Mouse (Mus musculus): Measurements from ENCODE around the gene Moxd1. TPM values are rescaled to one million over a fixed set of nuclear protein-coding genes. Genes with fewer than 3 reads are reported as not detected.

The Moxd1 gene
- polyA plus RNA-seq, 1 experiment from 2014 or later, result 11.1 TPM

DNA sequence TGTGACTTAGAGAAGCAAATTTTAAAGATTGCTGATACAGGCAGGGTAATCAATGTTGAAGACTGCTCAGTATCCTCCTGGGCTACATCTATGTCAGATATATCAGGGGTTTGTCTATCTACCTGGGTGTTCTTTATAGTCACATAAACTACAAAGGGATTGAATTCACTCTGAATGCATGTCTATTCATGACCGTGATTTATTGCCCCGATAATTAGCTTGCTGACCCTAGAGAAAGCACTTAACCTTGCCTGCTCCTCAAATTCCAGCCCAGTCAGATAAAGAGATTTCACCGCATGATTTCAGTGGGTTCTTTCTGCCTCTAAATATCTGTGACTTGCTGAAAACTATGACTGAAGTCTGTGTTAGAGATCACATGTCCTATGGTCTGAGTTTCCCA lies 35.6 kb downstream of the Moxd1 start:
- H3K4me1 ChIP-seq (replicated peaks; ENCODE audit: control insufficient read depth, insufficient read depth, low read length), result no peaks in the 10 kb centered on the region
- H3K9ac ChIP-seq, result no peak overlapping the region
- no peak for DNase-seq (ENCODE audit: low spot score)
- no peak overlapping the region for H3K27ac ChIP-seq
- no peak for ATAC-seq (ENCODE audit: low FRiP score)
- 43% methylated on average over 3 of the region's 3 CpGs for WGBS
- H3K4me3 ChIP-seq (replicated peaks; ENCODE audit: low read length), result no peak overlapping the region
- no peaks in the 10 kb centered on the region for H3K27me3 ChIP-seq (ENCODE audit: control insufficient read depth, insufficient read depth, low read length)
- no peak overlapping the region for H3K4me2 ChIP-seq (replicated peaks)
- H3K9me3 ChIP-seq (ENCODE audit: control insufficient read depth, low read length), result no peaks in the 10 kb centered on the region
- H3K36me3 ChIP-seq (replicated peaks; ENCODE audit: control insufficient read depth, insufficient read depth), result no peaks in the 10 kb centered on the region

DNA sequence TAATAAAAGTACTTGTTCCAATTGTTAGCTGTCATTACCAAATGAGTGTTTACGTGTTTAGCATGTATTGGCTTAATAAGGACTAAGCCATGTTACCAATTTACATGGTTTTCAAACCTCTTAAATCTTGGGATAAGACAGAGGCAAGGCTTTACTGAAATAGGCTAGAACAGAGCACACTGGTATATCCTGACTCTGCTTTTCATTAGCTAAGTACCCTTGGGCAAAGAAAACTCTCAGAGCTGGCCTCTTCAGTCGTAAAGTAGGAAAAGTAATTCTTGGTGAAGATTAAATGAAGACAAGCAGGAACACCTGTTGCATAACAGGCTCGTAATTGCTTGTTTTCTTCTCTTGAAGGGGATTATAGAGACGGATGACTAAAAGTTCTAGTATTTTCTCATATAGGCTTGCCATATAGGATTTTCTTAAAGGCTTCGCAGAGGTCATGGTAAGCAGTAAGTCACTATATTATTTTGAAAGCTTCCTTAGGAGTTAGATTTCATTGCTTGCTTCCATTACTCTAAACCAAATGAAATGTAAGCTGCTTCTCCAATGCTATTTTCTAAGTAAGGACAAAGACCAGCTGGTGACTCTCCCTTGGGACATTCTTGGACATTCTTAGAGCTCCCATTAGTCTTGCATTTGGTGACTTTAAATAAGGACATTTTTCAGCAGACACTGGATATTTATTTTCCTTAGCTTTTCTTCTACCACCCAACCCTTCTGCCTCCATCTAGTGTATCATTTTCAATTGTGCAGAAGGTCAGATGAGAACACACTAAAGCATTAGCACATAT lies 36.7 kb downstream of the Moxd1 start:
- Histone ChIP-seq H3K4me3 (replicated peaks; ENCODE audit: low read length) (no peak overlapping the region), H3K27ac (no peak overlapping the region), H3K27me3 (ENCODE audit: control insufficient read depth, insufficient read depth, low read length) (no peaks in the 10 kb centered on the region), H3K4me2 (replicated peaks) (no peak overlapping the region), H3K4me1 (replicated peaks; ENCODE audit: control insufficient read depth, insufficient read depth, low read length) (no peaks in the 10 kb centered on the region), H3K9ac (no peak overlapping the region), H3K36me3 (replicated peaks; ENCODE audit: control insufficient read depth, insufficient read depth) (no peaks in the 10 kb centered on the region), H3K9me3 (ENCODE audit: control insufficient read depth, low read length) (no peaks in the 10 kb centered on the region)
- 84% methylated on average over 5 of the region's 5 CpGs for WGBS
- DNase-seq (ENCODE audit: low spot score), result no peak
- no peak for ATAC-seq (ENCODE audit: low FRiP score)

DNA sequence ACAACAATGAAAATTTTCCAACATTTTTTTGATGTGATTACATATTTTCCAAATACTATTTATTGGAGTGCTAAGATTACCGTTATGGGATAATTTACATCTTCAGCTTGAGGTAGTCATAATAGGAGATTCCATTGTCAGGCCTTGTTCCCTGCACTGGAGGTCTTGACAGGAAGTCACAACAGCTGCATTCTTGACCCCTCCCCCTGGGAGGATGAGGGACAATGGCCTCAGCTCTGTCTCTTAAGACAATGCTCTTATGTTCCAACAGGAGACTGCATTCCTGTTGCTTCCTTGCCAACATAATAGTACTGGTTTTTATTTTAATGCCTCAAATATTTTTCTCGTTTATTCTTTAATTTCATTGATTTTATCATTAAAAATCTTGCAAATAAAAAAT lies 44.2 kb downstream of the Moxd1 start:
- ATAC-seq (ENCODE audit: low FRiP score) (no peak), DNase-seq (ENCODE audit: low spot score) (no peak)
- no peak overlapping the region for H3K4me2 ChIP-seq (replicated peaks)
- no peak overlapping the region for H3K4me3 ChIP-seq (replicated peaks; ENCODE audit: low read length)
- no peak overlapping the region for H3K27ac ChIP-seq
- no peak overlapping the region for H3K9ac ChIP-seq
- no peaks in the 10 kb centered on the region for H3K36me3 ChIP-seq (replicated peaks; ENCODE audit: control insufficient read depth, insufficient read depth)
- H3K27me3 ChIP-seq (ENCODE audit: control insufficient read depth, insufficient read depth, low read length), result no peaks in the 10 kb centered on the region
- no peaks in the 10 kb centered on the region for H3K9me3 ChIP-seq (ENCODE audit: control insufficient read depth, low read length)
- no peaks in the 10 kb centered on the region for H3K4me1 ChIP-seq (replicated peaks; ENCODE audit: control insufficient read depth, insufficient read depth, low read length)
- WGBS, result 54% methylated on average over 2 of the region's 2 CpGs

DNA sequence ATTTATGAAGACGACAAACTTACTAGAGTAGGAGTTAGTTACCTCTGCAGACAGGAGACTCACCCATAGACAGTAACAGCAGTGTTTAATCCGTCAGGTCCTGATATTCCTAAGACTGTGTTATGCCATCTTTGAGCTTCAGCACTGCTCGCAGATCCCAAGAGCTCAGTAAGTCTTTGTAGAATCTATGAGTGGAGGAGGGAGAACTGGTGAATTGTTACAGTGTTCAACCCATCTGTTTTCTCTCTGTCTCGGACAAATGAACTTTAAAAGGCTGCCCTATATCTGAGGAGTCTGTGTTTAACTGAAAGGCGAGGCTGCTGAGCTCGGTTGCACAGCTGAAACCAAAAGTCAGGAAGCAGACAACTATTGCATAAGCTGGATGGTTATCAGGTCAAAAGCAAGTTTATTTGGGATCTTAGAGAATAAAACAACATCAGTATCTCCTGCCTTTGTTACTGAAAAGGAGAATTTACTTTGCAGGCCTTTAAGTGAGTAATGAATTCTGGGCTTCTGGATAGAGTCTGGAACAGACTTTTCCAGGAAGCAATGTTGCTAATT lies 47.8 kb downstream of the Moxd1 start:
- ATAC-seq (ENCODE audit: low FRiP score), result no peak
- Histone ChIP-seq H3K9ac (no peak overlapping the region), H3K4me3 (replicated peaks; ENCODE audit: low read length) (no peak overlapping the region), H3K4me2 (replicated peaks) (no peak overlapping the region), H3K27me3 (ENCODE audit: control insufficient read depth, insufficient read depth, low read length) (no peaks in the 10 kb centered on the region), H3K9me3 (ENCODE audit: control insufficient read depth, low read length) (no peaks in the 10 kb centered on the region), H3K36me3 (replicated peaks; ENCODE audit: control insufficient read depth, insufficient read depth) (no peaks in the 10 kb centered on the region), H3K27ac (no peak overlapping the region), H3K4me1 (replicated peaks; ENCODE audit: control insufficient read depth, insufficient read depth, low read length) (no peaks in the 10 kb centered on the region)
- 79% methylated on average over 6 of the region's 6 CpGs for WGBS
- no peak for DNase-seq (ENCODE audit: low spot score)

DNA sequence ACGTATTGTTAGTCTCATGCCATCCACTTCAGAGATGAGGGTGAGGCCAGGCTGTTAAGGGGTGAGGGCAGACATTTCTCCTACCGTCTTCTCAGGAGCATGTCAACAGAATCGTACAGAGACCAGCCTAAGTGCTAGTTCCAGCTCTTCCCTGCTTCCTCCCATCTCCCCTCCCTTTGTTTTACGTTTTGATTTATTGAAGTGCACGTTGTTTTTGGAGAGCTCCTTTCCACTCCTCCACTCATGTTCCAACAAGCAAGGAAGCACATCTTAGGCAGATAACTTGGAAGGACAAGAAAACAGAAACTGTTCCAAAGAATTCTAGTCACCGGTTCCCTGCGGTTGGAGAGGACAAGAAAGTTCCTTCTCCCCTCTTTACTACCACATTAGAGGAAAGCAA lies 52.9 kb downstream of the Moxd1 start:
- WGBS, result 83% methylated on average over 7 of the region's 7 CpGs
- H3K27ac ChIP-seq, result no peak overlapping the region
- H3K4me1 ChIP-seq (replicated peaks; ENCODE audit: control insufficient read depth, insufficient read depth, low read length), result no peaks in the 10 kb centered on the region
- no peaks in the 10 kb centered on the region for H3K36me3 ChIP-seq (replicated peaks; ENCODE audit: control insufficient read depth, insufficient read depth)
- DNase-seq (ENCODE audit: low spot score), result no peak
- no peaks in the 10 kb centered on the region for H3K9me3 ChIP-seq (ENCODE audit: control insufficient read depth, low read length)
- H3K4me2 ChIP-seq (replicated peaks), result no peak overlapping the region
- no peaks in the 10 kb centered on the region for H3K27me3 ChIP-seq (ENCODE audit: control insufficient read depth, insufficient read depth, low read length)
- no peak overlapping the region for H3K4me3 ChIP-seq (replicated peaks; ENCODE audit: low read length)
- no peak overlapping the region for H3K9ac ChIP-seq
- no peak for ATAC-seq (ENCODE audit: low FRiP score)

DNA sequence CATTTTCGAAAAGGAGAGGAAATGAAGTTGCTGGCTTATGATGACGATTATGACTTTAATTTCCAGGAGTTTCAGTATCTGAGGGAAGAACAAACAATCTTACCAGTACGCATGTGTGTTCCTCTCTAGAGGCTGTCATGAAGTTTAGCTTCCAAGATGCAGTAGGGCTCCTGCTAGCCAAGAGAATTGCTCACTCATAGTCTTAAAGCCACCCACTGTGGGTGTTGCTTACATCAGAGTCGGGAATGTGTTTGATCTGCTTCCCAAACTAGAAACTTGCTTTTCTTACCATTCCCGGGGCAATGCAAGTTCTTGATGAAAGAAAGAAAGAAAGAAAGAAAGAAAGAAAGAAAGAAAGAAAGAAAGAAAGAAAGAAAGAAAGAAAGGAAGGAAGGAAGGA lies 59.3 kb downstream of the Moxd1 start:
- no peak overlapping the region for H3K4me2 ChIP-seq (replicated peaks)
- H3K4me1 ChIP-seq (replicated peaks; ENCODE audit: control insufficient read depth, insufficient read depth, low read length), result no peaks in the 10 kb centered on the region
- 65% methylated on average over 5 of the region's 5 CpGs for WGBS
- no peak overlapping the region for H3K27ac ChIP-seq
- no peak overlapping the region for H3K4me3 ChIP-seq (replicated peaks; ENCODE audit: low read length)
- no peak for DNase-seq (ENCODE audit: low spot score)
- H3K27me3 ChIP-seq (ENCODE audit: control insufficient read depth, insufficient read depth, low read length), result no peaks in the 10 kb centered on the region
- H3K36me3 ChIP-seq (replicated peaks; ENCODE audit: control insufficient read depth, insufficient read depth), result no peaks in the 10 kb centered on the region
- no peaks in the 10 kb centered on the region for H3K9me3 ChIP-seq (ENCODE audit: control insufficient read depth, low read length)
- no peak overlapping the region for H3K9ac ChIP-seq
- ATAC-seq (ENCODE audit: low FRiP score), result no peak

DNA sequence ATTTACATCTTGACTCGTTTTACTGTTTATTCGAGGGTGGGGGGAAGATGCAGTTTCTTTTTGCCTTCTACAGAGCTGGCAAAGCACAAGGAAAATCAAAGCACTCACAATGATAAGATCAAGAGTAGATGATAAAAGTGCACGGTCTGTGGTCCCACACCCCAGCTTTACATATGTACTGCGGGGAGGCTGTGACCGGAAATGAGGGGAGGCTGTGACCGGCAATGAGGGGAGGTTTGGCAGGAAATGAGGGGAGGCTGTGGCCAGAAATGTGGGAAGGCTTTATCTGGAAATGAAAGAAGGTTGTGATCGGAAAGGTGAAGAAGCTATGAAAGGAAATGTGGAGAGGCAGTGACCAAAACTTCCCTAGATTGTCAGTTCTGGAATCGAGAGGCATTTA lies 68.3 kb downstream of the Moxd1 start:
- DNase-seq (ENCODE audit: low spot score) (no peak), ATAC-seq (ENCODE audit: low FRiP score) (no peak)
- no peak overlapping the region for H3K4me3 ChIP-seq (replicated peaks; ENCODE audit: low read length)
- H3K4me2 ChIP-seq (replicated peaks), result no peak overlapping the region
- H3K9me3 ChIP-seq (ENCODE audit: control insufficient read depth, low read length), result no peaks in the 10 kb centered on the region
- no peaks in the 10 kb centered on the region for H3K27me3 ChIP-seq (ENCODE audit: control insufficient read depth, insufficient read depth, low read length)
- WGBS, result 88% methylated on average over 8 of the region's 8 CpGs
- no peaks in the 10 kb centered on the region for H3K36me3 ChIP-seq (replicated peaks; ENCODE audit: control insufficient read depth, insufficient read depth)
- H3K27ac ChIP-seq, result no peak overlapping the region
- no peak overlapping the region for H3K9ac ChIP-seq
- no peaks in the 10 kb centered on the region for H3K4me1 ChIP-seq (replicated peaks; ENCODE audit: control insufficient read depth, insufficient read depth, low read length)

DNA sequence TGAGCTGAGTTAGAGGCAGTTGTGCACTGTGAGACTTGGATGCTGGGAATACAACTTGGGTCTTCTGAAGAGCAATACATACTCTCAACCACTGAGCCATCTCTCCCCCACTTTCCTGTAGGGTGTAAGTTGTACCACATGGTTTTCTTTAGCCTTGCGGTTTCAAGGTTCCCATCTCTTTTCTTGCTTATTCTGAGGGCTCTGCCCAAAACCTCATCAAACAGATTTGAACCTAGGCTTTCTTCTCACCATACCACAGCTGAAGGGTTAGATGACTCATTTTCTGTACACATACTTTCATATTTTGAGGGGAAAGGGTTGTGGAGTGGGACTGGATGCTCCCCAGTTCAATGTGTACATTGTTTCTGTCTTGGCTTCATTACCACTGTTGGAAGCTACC lies 69.4 kb downstream of the Moxd1 start:
- WGBS, result 88% methylated on average over 1 of the region's 1 CpGs
- H3K9me3 ChIP-seq (ENCODE audit: control insufficient read depth, low read length), result no peaks in the 10 kb centered on the region
- H3K27me3 ChIP-seq (ENCODE audit: control insufficient read depth, insufficient read depth, low read length), result no peaks in the 10 kb centered on the region
- H3K36me3 ChIP-seq (replicated peaks; ENCODE audit: control insufficient read depth, insufficient read depth), result no peaks in the 10 kb centered on the region
- ATAC-seq (ENCODE audit: low FRiP score) (no peak), DNase-seq (ENCODE audit: low spot score) (no peak)
- no peaks in the 10 kb centered on the region for H3K4me1 ChIP-seq (replicated peaks; ENCODE audit: control insufficient read depth, insufficient read depth, low read length)
- no peak overlapping the region for H3K27ac ChIP-seq
- H3K9ac ChIP-seq, result no peak overlapping the region
- no peak overlapping the region for H3K4me2 ChIP-seq (replicated peaks)
- no peak overlapping the region for H3K4me3 ChIP-seq (replicated peaks; ENCODE audit: low read length)

DNA sequence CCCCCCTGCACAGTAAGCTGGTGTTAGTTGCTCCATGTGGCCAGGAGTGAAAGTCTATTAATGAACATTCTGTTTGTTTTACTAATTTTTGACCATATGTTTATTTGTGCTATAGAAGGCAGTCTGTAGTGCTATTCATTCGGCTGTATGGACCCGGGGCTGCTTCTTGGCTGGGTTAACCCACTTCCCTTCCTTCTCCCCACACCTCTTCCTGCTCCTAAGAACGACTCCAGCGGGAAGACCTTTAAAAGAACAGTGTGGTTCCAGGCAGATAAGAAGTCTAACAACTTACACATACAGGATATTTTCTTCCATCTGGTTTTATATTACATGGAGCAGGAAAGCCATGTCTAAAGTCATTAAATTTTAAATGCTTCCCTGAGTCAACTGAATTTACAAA lies 73.3 kb downstream of the Moxd1 start:
- no peak for DNase-seq (ENCODE audit: low spot score)
- H3K9me3 ChIP-seq (ENCODE audit: control insufficient read depth, low read length), result no peaks in the 10 kb centered on the region
- H3K9ac ChIP-seq, result no peak overlapping the region
- no peak overlapping the region for H3K4me2 ChIP-seq (replicated peaks)
- no peaks in the 10 kb centered on the region for H3K27me3 ChIP-seq (ENCODE audit: control insufficient read depth, insufficient read depth, low read length)
- 66% methylated on average over 4 of the region's 4 CpGs for WGBS
- H3K4me1 ChIP-seq (replicated peaks; ENCODE audit: control insufficient read depth, insufficient read depth, low read length), result no peaks in the 10 kb centered on the region
- H3K4me3 ChIP-seq (replicated peaks; ENCODE audit: low read length), result no peak overlapping the region
- no peak for ATAC-seq (ENCODE audit: low FRiP score)
- no peaks in the 10 kb centered on the region for H3K36me3 ChIP-seq (replicated peaks; ENCODE audit: control insufficient read depth, insufficient read depth)
- H3K27ac ChIP-seq, result no peak overlapping the region

DNA sequence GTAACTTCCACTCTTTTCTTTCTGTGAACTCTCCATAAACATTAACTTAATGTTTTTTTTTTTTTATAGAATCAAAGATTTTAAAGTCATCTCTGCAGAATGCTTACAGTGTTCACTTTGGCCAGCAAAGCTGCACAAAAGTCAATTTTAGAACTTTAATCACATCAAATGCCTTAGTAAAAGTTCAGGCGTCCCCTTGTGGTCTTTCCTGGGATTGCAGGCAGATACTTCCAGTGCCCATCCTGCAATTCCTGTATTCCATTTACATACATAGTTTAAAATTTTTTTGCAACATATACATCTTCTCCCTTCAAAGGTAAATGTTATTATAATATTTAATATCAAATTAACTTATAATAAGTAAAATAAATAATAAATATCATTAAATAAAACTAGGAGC lies 74.5 kb downstream of the Moxd1 start:
- Histone ChIP-seq H3K4me2 (replicated peaks) (no peak overlapping the region), H3K4me3 (replicated peaks; ENCODE audit: low read length) (no peak overlapping the region), H3K4me1 (replicated peaks; ENCODE audit: control insufficient read depth, insufficient read depth, low read length) (no peaks in the 10 kb centered on the region), H3K9me3 (ENCODE audit: control insufficient read depth, low read length) (no peaks in the 10 kb centered on the region), H3K27me3 (ENCODE audit: control insufficient read depth, insufficient read depth, low read length) (no peaks in the 10 kb centered on the region), H3K27ac (no peak overlapping the region), H3K36me3 (replicated peaks; ENCODE audit: control insufficient read depth, insufficient read depth) (no peaks in the 10 kb centered on the region), H3K9ac (no peak overlapping the region)
- DNase-seq (ENCODE audit: low spot score) (peak; percentile 74), ATAC-seq (ENCODE audit: low FRiP score) (no peak)
- WGBS, result 0% methylated on average over 1 of the region's 1 CpGs
